Mouse (Mus musculus): Measurements from ENCODE around the gene Tle1. TPM values are rescaled to one million over a fixed set of nuclear protein-coding genes. Genes with fewer than 3 reads are reported as not detected.
A peak's percentile ranks its signal among the peaks of the same experiment; 100 is the strongest.

Gene Tle1
- total RNA-seq, 2 experiments from 2014 or later: 20.0 to 22.9 TPM

GRCm38 (mm10) chr4:72195116-72195835, 5.4 kb downstream of the Tle1 start:
- peak; percentile 18 for DNase-seq
- Histone ChIP-seq H3K27ac (no peak overlapping the region), H3K4me3 (peak overlapping the region; percentile 2; the same call in 1 of the 2 replicates)
- intact Hi-C loops (cut with DNase I): no loop called here
- no peak for TF ChIP-seq CTCF (IDR thresholded peaks at IDR 0.05)

- H3K27ac ChIP-seq: no peak overlapping the region
- no peak for DNase-seq
- TF ChIP-seq CTCF (IDR thresholded peaks at IDR 0.05): no peak
- H3K4me3 ChIP-seq: no peak overlapping the region
- intact Hi-C loops (cut with DNase I): no loop called here
Observed at GRCm38 (mm10) chr4:72193276-72193675, 7.4 kb downstream of the Tle1 start.

- intact Hi-C loops (cut with DNase I): loop anchor here (5.0 kb wide), 1 partner anchor 37 kb away; no protein-coding TSS in a partner anchor
- no peak for TF ChIP-seq CTCF (IDR thresholded peaks at IDR 0.05)
- peak; percentile 30 for DNase-seq
- H3K27ac ChIP-seq: peak overlapping the region; percentile 76
- H3K4me3 ChIP-seq: peak overlapping the region; percentile 13; the same call in 1 of the 2 replicates
Observed at GRCm38 (mm10) chr4:72184476-72184875, 16.2 kb downstream of the Tle1 start.

- 0 out of 2 replicates have a peak overlapping the region, but pooled peaks have one; percentile 8 for H3K27ac ChIP-seq
- TF ChIP-seq CTCF (IDR thresholded peaks at IDR 0.05): no peak
- intact Hi-C loops (cut with DNase I): loop anchor here (5.0 kb wide), 1 partner anchor 35 kb away; no protein-coding TSS in a partner anchor
- no peak for DNase-seq
- no peak overlapping the region for H3K4me3 ChIP-seq
Observed at GRCm38 (mm10) chr4:72182343-72182988, 18.3 kb downstream of the Tle1 start.

GRCm38 (mm10) chr4:72175943-72176342, 24.8 kb downstream of the Tle1 start:
- no peak overlapping the region for H3K27ac ChIP-seq
- no peak for DNase-seq
- H3K4me3 ChIP-seq: no peak overlapping the region
- no peak for TF ChIP-seq CTCF (IDR thresholded peaks at IDR 0.05)
- intact Hi-C loops (cut with DNase I): no loop called here

GRCm38 (mm10) chr4:72168267-72168666, 32.5 kb downstream of the Tle1 start:
- DNase-seq: no peak
- no peak overlapping the region for H3K27ac ChIP-seq
- intact Hi-C loops (cut with DNase I): no loop called here
- no peak overlapping the region for H3K4me3 ChIP-seq
- TF ChIP-seq CTCF (IDR thresholded peaks at IDR 0.05): no peak

- DNase-seq: no peak
- Histone ChIP-seq H3K27ac (no peak overlapping the region), H3K4me3 (no peak overlapping the region)
- TF ChIP-seq CTCF (IDR thresholded peaks at IDR 0.05): no peak
- intact Hi-C loops (cut with DNase I): no loop called here
Observed at GRCm38 (mm10) chr4:72167761-72168229, 32.9 kb downstream of the Tle1 start.

- no peak for TF ChIP-seq CTCF (IDR thresholded peaks at IDR 0.05)
- no peak for DNase-seq
- Histone ChIP-seq H3K4me3 (no peak overlapping the region), H3K27ac (no peak overlapping the region)
- intact Hi-C loops (cut with DNase I): no loop called here
Observed at GRCm38 (mm10) chr4:72167171-72167570, 33.5 kb downstream of the Tle1 start.

- no peak for DNase-seq
- intact Hi-C loops (cut with DNase I): no loop called here
- no peak for TF ChIP-seq CTCF (IDR thresholded peaks at IDR 0.05)
- Histone ChIP-seq H3K27ac (no peak overlapping the region), H3K4me3 (no peak overlapping the region)
Observed at GRCm38 (mm10) chr4:72166561-72166960, 34.2 kb downstream of the Tle1 start.

- no peak overlapping the region for H3K4me3 ChIP-seq
- no peak for TF ChIP-seq CTCF (IDR thresholded peaks at IDR 0.05)
- no peak overlapping the region for H3K27ac ChIP-seq
- intact Hi-C loops (cut with DNase I): no loop called here
- DNase-seq: no peak
Observed at GRCm38 (mm10) chr4:72165765-72166164, 35.0 kb downstream of the Tle1 start.

GRCm38 (mm10) chr4:72162445-72163218, 38.1 kb downstream of the Tle1 start:
- Histone ChIP-seq H3K4me3 (no peak overlapping the region), H3K27ac (no peak overlapping the region)
- TF ChIP-seq CTCF (IDR thresholded peaks at IDR 0.05): no peak
- intact Hi-C loops (cut with DNase I): no loop called here
- DNase-seq: no peak

- TF ChIP-seq CTCF (IDR thresholded peaks at IDR 0.05): no peak
- Histone ChIP-seq H3K4me3 (no peak overlapping the region), H3K27ac (no peak overlapping the region)
- DNase-seq: no peak
- intact Hi-C loops (cut with DNase I): no loop called here
Observed at GRCm38 (mm10) chr4:72160102-72160511, 40.6 kb downstream of the Tle1 start.

Data from gastrocnemius, adult 2 months (tissue).